Mouse (Mus musculus) embryo, embryonic 10 days (tissue): ENCODE results near the gene Ncor1.
"Not testable (repeated sequence)": the region's sequence is repeated elsewhere in the genome, so short reads cannot be mapped to it uniquely, and the experiment has no call there.

ENCODE experiments used
- DNase-seq: peaks from one replicate; pipeline ENCODE4 v3.0.0-alpha.2; 2015; ENCODE audit warnings: low spot score

The Ncor1 gene

DNA sequence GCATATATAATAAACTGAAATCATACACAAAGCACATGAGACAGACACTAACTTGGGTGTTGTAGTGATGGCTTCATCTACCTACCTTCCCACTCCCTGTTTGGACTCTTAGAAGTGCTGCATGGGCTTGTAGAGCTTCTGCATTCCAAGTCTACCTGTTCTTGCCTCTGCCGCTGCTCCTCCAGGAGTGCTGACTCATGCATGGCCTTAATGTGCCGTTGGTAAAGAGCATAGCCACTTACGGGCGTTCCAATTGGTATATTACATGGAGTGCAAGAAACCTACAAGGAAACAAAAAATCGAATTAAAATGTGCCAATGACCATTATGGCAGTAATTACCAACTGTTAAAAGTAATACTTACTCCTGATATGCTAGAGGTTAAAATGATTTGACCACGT is 91.5 kb downstream of the Ncor1 start:
- DNase-seq: no peak

DNA sequence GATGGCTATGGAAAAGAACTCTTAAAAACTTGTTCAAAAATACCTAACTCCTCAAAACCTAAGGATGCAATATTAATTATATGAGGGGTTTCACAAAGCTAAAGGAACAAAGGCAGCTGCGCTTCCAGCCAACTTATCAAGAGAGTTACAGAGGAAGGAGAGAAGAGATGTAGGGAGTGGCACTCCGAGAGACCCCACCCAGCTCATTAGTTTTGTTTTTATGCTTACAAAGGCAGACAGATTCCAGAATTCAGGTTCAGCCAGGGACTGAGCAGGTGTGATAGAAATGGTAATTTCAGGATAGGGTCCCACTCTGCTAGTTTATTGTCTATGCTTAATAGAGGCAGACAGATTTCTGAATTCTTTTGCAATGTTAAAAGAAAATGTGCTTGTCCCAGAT is 103.1 kb downstream of the Ncor1 start:
- no peak for DNase-seq

DNA sequence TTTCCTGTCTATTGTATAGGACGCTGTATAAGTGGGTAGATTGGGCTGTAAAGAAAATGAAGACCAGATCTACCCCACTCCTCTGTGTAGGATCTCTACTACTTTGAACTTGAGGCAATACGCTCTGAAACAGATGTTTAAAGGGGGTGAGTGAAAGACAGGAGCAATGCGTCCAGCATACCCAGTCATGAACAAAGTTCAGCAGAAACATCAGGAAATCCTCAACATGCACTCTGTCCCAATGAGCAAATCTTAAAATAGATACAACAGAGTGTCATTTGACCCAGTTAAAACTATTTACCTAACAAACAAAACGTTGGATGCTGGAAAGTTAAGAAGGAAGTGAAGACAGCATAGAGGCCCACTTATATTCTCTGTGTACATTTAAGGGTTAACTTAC is 106.4 kb downstream of the Ncor1 start:
- DNase-seq: no peak

DNA sequence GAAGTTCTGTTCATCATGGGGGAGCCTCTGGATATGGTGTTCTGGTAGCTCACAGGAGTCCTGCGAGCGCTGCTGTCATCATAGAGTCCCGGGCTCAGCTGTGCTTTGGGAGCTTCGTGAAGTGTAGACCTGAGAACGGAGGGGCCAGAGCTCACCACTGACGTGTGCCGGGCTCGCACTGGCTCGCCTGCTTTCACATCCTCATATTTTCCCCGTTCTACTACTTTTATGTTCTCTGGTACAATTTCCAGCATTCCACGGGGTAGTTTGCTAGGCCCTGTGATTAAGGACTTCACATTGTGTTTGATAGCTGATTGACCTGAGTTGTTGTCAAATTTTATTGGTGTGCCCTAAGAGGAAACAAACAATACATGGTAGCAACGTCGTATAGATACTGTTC is 115.3 kb downstream of the Ncor1 start:
- DNase-seq: no peak

DNA sequence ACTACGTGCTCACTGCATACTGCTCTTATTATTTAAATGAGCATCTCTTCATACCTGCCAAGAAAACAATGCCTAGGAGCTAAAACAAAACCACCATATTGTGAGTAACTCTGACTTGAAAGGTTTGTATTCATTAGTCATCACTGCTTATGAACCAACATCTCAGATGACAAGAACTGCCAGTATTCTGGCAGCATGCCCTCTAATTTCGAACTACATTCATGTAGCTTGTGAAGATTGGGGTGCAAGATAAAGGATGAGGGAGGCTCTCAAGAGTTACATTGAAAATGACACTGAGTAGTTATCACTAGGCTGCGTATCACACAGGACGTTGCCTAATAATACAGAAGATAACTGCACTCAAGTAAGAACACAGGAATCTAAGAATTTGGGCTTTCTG is 126.1 kb downstream of the Ncor1 start:
- no peak for DNase-seq

DNA sequence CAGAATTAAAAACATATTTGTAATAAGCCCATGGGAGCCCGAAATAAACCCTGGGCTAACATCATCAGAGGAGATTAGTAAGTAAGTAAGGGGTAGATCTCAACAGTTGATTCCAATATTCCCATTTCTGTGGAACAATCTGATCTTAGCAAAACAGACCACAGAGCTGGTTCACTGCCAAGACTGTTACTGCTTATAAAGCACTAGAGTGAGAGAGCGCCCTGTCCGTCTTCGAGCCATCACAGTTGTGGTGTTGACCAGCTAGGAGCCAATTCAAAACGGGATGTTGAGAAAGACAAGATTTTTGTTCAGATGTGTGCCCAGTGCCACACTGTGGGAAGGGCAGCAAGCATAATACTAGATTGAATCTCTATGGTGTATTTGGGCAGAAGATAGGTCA is 127.2 kb downstream of the Ncor1 start:
- no peak for DNase-seq

DNA sequence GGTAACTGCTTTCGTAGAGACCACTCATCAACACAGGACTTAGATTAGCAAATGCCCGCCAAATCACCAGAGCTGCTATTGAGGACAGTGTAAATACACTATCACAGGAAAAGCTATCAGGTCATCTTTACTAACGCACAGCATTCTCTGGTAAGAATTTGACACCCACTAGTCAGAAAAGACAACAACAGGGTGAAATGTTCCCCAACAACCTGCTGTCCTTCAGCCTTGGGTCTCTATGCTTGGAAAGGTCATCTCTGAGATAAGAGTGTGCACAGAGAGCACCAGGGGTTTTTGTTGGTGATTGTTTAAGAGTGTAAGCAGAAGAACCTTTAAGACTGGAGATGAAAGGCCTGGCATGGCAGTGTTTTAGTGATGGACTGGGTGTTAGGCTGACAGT is 134.7 kb downstream of the Ncor1 start:
- DNase-seq: no peak

DNA sequence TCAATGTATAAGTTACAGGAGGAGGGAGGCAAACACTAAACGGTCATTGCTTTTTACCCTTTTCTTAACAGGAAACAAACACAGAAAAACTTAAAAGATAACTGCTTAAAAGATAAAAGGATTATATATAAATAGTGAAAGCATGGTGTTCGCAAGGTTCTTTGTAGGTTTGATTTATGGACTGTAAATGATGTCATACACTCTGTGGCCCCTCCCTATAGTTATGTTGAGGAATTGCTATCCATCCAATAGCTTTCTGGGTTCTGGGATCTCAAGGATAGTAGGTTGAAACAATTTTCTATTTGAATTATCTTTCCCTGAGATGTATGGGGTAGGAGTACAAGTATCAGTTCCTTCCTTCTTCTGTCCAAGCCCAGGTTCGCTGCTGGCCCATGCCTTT is 138.2 kb downstream of the Ncor1 start:
- no peak for DNase-seq

DNA sequence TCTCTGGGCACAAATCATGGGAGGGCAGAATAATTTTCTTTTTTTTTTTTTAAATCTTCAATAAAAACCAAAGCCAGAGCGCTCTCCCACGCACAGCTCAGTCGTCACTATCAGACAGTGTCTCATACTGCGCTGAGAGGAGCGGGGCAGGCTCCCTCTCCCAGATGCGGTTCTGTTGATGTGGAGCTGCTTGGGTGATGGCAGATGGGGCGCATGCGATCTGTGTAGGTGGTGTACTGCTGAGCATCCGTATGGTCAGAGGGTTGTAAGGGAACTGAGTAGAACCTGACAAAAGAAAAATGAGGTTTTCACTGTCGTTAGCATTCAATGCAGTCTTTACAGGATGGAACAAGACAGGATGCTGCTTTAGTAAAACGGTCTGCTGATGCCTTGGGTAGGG is 140.6 kb downstream of the Ncor1 start:
- no peak for DNase-seq

DNA sequence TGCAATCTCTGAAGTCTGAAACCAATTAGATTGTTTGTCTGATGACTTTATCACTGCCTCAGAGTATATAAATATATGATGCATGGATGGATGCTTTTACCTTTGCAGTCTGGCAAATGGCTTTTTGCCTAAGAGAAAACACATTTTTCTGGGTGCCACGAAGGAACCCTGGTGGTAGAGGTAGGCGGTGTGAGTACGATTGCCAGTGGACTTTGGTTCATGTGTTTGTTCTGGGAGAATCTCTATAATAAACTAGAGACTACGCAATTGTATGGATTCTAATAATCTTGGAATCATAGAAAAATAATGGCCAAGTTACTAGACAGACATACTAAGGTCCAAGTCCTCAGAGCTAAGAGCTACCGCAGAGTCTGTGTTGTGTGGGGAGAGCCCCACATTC is 143.4 kb downstream of the Ncor1 start:
- no peak for DNase-seq

DNA sequence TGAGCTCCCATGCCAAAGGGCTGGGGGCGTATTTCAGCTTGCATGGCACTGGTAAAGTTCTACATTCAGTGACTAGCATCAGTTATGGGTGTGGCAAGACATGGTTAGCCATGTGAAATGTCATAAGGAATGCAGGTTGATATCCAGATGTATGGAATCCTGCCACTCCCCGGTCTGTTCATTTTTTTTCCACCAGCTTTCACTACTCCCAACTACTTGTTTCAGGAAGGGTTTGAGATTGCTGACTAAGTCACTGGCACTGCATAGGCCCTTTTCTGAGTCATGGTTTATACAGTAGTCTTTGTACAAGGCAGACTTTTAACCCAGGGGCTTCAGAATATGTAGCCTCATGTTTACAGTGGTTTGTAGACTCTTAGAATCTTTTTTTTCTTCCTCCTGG is 149.0 kb downstream of the Ncor1 start:
- no peak for DNase-seq

DNA sequence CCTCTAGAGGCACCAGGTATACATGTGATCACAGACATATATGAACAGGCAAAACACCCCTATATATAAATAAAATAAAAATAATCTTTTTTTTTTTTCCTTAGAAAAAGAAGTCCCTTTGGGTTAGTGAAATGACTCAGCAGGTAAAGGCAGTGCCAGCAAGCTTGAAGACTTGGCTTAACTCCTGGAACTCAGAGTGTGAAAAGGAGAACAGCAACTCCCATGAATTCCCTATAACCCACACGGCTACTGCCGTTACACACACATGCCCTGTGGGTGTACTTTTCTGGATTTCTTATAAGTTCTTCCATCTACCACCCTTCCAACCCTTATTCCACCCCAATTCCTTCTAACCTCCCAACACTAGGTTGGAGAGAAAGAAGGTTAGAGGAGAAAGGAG is 152.5 kb downstream of the Ncor1 start:
- no peak for DNase-seq

DNA sequence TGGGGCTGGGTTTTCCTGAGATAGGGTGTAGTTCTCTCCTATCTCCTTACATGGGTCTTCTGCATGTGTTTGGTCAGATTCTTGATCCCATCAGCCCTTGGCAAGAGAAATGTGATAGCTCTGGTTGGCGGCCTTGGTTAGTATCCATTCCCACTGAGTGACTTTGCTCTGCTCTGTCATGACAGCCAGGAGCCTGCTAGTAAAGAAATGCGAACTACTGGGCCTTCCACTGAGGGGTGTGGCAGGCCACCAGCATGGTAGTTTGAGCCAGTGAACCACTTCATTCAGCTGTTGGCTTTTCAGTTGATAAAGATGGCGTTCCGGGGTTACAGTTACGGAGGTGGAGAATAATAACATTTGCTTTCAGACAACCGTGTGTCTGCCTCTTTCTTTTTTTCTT is 159.5 kb downstream of the Ncor1 start:
- DNase-seq: no peak

DNA sequence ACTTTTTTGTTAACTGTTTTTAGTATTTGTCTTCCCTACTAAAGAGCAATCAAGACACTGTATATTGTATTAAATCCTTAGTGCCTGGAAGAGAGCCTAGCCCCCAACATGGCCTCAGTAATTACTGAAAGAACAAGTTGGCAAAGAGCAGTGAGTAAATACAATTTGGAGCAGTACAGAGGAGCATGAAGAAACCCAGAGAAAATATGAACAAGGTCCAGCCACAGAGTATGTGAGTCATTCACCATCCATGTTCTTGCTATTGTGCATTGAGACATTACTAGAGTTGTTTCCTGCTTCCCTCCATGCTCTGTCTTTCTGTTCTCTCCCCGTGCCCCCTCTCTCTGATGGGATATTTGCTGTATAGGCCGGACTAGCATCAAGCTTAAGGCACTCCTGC is 164.2 kb downstream of the Ncor1 start:
- no peak for DNase-seq

DNA sequence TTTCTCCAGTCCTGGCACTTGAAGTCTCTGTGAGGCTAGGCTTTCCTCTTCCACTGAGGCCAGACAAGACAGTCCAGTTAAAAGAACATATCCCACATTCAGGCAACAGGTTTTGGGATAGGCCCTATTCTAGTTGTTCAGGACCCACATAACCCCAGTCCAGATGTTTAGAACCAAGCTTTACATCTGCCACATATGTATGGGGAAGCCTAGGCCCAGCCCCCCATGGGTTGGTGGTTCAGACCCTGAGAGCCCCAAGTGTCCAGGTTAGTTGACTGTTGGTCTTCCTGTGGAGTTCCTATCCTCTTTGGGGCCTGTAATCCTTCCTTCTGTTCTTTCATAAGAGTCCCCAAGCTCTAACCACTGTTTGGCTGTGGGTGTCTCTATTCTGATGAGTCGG is 170.6 kb downstream of the Ncor1 start:
- DNase-seq: no peak

DNA sequence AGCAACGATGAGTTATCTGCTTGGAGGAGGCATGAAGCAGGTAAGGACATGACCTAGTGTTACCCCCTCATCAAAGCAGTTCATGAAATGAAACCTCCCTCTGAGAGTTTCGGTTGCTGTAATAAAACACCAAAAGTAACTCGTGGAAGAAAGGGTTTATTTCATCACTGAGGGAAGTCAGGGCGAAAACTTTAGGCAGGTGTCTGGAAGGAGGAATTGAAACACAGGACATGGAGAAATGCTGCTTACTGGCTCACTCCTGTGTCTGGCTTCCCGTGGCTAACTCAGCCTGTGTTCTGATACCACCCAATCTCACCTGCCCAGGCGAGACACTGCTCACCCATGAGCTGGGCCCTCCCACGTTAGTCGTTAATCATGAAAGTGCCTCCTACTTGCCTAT is 173.3 kb downstream of the Ncor1 start:
- DNase-seq: no peak

DNA sequence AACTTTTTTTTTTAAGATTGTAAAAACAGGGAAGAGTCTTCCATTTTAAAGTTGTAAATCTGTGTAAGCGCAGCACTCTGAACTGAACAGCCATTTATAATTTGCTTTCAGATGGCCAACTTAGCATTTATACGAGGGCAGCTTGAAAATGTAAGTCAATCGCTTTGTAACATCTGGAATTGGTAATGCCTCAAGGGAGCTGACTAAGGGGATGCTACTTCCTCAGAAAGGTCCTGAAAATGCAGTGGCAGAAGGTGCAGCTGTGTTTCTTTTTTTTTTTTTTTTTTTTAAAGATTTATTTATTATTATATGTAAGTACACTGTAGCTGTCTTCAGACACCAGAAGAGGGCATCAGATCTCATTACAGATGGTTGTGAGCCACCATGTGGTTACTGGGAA is 174.3 kb downstream of the Ncor1 start:
- DNase-seq: not testable (repeated sequence)

DNA sequence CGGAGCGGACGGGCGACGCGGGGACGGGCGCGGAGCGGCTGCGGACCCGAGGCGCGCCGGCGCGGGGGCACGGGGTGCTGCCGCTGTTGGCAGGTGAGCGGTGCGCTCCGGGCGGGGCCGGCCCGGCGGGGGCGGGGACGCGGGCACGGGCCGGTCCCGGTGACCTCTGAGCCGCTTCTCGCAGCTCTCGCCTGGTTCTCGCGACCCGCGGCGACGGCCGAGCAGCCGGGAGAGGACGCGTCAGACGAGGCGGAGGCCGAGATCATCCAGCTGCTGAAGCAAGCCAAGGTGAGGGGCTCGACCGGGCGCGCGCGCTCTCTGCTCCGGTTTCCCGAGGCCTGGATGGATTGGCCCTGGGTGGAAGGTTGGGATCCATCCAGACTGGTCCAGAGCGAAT is 176.7 kb downstream of the Ncor1 start:
- DNase-seq: peak; percentile 78

DNA sequence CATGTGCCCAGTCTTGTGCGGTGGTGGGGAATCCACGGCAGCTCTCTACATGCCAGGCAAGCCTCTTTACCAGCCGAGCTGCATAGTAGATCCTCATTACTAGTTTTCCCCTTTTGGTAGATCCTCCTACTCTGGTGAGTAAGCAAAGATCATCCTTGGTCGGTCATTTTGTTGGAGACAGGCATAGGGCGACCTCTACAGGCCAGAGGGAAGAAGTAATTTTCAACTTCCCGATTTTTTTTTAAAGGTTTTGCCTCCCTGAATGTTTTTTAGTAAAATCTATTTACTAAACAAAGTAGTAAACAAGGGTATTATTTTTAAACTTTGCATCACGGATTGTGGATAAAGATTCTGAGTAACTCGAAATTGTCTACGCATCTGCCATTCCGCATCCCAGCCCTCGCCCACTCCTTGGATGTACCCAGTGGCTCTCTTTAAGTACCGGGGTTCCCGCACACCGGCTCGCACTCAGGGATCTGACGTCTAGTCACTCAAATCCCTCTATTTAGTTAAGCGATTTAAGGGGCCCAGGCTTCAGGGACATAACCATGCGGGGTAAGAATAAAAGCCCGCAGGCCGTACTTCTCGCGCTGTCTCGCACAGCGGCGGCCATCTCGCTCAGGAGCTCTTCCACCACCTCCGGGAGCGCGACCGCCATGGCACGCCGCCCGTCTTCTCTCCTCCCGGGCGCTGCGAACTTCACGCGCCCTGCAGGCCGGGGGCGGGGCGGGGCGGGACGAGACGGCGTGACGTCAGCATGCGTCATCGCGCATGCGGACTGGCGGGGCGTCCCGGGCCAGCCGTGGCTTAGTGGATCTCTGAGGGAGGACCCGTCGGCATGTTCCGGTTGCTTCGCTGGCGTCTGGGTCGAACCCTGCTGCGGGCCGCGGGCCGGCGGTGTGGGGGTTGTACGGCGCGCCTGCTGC is 177.4 kb downstream of the Ncor1 start, which contains the start of the genes Zswim7 and Ttc19:
Gene Zswim7 (minus strand): TSS at position 701 of the 926 bp plus-strand sequence.
Gene Ttc19 (plus strand): TSS at position 799 of the 926 bp plus-strand sequence.
- DNase-seq: peak; percentile 96

DNA sequence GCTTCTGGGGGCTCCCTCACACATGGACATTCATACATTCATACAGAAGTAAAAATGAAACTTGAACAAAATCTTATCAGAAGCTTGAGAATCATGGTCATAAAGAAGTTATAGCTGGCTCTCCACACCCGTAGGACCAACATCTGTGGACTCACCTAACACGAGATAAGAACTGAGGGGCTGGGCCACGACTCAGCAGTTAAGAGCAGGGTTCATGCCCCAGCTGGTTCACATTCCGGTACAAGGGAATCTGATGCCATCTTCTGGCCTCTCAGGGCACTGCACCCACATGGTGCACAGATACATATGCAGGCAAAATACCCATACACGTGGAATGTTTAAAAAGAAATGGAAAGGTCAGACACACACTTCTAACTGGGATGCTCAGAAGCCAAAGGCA is 180.3 kb downstream of the Ncor1 start:
- DNase-seq: peak; percentile 87

DNA sequence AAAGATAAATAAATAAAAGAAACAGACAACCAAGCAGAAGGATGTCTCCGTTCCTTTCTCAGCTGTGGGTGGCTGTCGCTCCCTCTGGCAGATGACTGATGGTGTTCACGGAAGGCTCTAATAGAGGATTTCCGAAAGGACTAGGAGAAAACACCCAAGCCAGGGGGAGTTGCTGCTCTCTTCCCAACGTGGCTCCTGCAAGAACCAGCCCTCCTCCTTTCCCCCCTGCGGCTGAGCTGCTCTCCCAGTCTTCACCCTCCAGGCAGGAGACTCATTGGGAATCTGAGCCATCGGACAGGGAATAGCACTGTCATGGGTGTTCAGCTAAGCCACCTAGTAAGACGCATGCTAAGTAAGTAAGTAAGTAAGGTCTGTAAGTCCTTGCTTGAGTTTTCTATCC is 181.3 kb downstream of the Ncor1 start:
- DNase-seq: no peak

DNA sequence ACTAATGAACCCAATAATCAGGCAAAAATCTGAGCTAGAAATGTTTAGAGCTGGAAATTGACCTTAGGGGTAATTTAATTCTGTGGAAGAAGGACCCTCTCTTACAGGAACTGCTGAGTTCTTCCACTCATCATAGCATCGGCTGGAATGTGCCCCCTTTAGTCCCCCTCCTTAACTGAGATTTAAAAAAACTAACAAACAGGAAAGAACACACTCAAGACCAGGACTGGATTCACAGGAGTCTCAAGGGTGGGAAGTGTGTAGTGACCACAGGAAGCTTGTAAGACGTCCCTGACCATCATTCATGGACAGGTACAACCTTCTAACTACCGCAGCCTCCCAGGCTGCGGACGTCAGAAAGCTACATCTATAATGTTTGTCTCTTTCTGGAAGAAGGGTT is 187.5 kb downstream of the Ncor1 start:
- peak; percentile 30 for DNase-seq

DNA sequence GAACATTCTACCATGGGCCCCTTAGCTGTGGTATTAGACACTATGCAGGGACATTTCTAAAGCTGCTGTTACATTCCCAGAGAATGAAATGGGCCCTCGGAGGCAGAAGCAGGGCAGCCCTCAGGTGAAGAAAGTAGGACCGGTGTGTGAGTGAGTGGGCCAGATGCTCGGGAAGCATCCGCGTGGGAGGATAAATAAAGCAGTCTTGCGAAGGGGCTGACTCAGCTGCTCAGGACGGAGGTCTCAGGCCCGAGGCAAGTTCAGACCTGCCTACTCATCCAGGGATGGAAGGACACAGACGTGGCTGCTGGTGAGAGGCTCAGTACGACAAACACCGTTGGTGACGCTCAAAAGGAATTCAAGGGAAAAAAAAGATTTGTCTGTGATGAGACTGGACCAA is 189.2 kb downstream of the Ncor1 start:
- DNase-seq: no peak

DNA sequence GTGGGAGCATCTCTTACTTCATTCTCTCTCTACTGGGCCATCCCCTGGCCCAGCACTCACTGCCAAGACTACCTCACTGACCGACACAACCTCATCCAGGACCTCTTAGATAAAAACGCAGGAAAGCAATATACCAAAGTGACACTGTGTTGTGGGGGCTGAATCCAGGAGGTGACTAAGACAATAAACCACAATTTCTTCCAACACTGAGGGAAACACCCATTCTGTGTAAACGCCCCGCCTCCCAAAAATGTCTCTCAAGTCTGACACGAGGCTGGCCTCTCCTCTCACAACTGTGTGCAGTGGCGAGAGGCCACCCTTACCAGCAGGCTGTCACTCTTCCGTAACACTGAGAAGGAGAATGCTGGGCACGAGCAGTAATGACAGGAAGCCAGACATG is 190.0 kb downstream of the Ncor1 start:
- no peak for DNase-seq
